Mouse (Mus musculus): ENCODE results near the gene Pcsk6.

The Pcsk6 gene

GRCm38 (mm10) chr7:66060066-66060956, 198.8 kb downstream of the Pcsk6 start:
- DNase-seq: peak; percentile 92

GRCm38 (mm10) chr7:66061057-66061456, 199.5 kb downstream of the Pcsk6 start:
- DNase-seq: no peak

GRCm38 (mm10) chr7:66076411-66076810, 214.9 kb downstream of the Pcsk6 start:
- DNase-seq: no peak

- DNase-seq: peak; percentile 99
Measured at GRCm38 (mm10) chr7:66079364-66080230, 218.1 kb downstream of the Pcsk6 start, which contains the start of gene Selenos. Gene Selenos (plus strand): TSS chr7:66079649.

- DNase-seq: no peak
Measured at GRCm38 (mm10) chr7:66080231-66080613, 218.7 kb downstream of the Pcsk6 start.

- peak; percentile 58 for DNase-seq
Measured at GRCm38 (mm10) chr7:66083757-66084156, 222.2 kb downstream of the Pcsk6 start.

GRCm38 (mm10) chr7:66084546-66084945, 223.0 kb downstream of the Pcsk6 start:
- DNase-seq: no peak

- DNase-seq: no peak
Measured at GRCm38 (mm10) chr7:66087652-66088051, 226.1 kb downstream of the Pcsk6 start.

- DNase-seq: no peak
Measured at GRCm38 (mm10) chr7:66088077-66088476, 226.5 kb downstream of the Pcsk6 start.

GRCm38 (mm10) chr7:66090676-66091190, 229.2 kb downstream of the Pcsk6 start:
- no peak for DNase-seq

GRCm38 (mm10) chr7:66091553-66091952, 230.0 kb downstream of the Pcsk6 start:
- DNase-seq: no peak

GRCm38 (mm10) chr7:66092656-66093055, 231.1 kb downstream of the Pcsk6 start:
- DNase-seq: no peak

- no peak for DNase-seq
Measured at GRCm38 (mm10) chr7:66094141-66094540, 232.6 kb downstream of the Pcsk6 start.

GRCm38 (mm10) chr7:66098803-66099202, 237.3 kb downstream of the Pcsk6 start:
- no peak for DNase-seq

All from lung, postnatal 36 days (tissue).